Mouse (Mus musculus): Measurements from ENCODE around the gene Card6.

GRCm38 (mm10) chr15:5081235-5081634 lies 27.1 kb downstream of the Card6 start:
- TF ChIP-seq CTCF (conservative IDR thresholded peaks at IDR 0.05; ENCODE audit: low read length) (no peak), NANOG (IDR thresholded peaks at IDR 0.05; ENCODE audit: borderline replicate concordance, low read length) (no peak)
